In the genomic region with DNA sequence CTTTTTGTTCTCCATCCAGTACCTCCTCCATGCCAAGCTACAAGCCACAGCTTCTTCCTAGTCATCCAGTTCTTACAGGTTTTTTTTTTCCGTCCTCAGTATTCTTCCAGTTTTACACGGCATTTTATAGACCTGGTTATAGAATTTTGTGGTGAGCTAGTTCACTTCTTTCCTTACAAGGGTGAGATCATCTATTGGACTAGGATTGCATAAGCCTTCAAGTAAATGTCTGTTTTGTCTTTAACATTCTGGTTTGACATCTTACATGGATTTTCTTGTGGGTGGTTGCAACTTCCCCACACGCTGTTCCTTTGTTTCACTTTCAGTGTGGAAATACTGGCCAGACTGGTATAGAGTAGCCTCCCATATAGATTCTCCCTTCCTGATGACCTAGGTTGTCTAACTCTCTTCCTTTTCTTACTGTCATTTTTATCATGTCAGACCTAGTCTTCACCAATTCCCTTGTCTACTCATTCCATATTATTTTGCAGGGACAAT, we compare ENCODE assay signal across 20 mouse cellular contexts. TPM values are rescaled to one million over a fixed set of nuclear protein-coding genes. Genes with fewer than 3 reads are reported as not detected.
A peak's percentile ranks its signal among the peaks of the same experiment; 100 is the strongest.
DNase-seq lines count a peak whose midpoint lies in the region; TF ChIP-seq lines count a peak whose summit lies in the region.
"Had no signal": no experiment of that assay in that cellular context is flagged by ENCODE, and none has a peak within 500 bp of the region (broad histone marks: within the 10 kb centered on the region; RNA-seq: fewer than 3 reads in every experiment).

No protein-coding gene starts in this region.

- no peak overlapping the region for H3K4me3 ChIP-seq in kidney, adult 2 months (ENCODE audit: insufficient read depth, low read depth, low read length)
- no peak overlapping the region for H3K4me3 ChIP-seq in macrophage (ENCODE audit: inconsistent target)
- H3K4me3 ChIP-seq: embryonic facial prominence, embryonic 12.5 days; erythroblast, embryonic 14.5 days; forebrain, embryonic 13.5 days; gastrocnemius, adult 2 months; heart, embryonic 13.5 days; hindbrain, embryonic 13.5 days had no signal

- WGBS in kidney, adult 2 months: 85% methylated on average over 3 of the region's 3 CpGs
- WGBS in macrophage (ENCODE audit: missing documents): 17% methylated on average over 3 of the region's 3 CpGs

- no peaks in the 10 kb centered on the region for H3K36me3 ChIP-seq in kidney, adult 2 months (ENCODE audit: control insufficient read depth, insufficient read depth, low read length)
- H3K36me3 ChIP-seq in macrophage (ENCODE audit: inconsistent target): no peaks in the 10 kb centered on the region
- H3K36me3 ChIP-seq: embryonic facial prominence, embryonic 12.5 days; heart, embryonic 13.5 days; hindbrain, embryonic 13.5 days had no signal

- no peak overlapping the region for H3K27ac ChIP-seq in kidney, adult 2 months (ENCODE audit: insufficient read depth, low read depth, low read length)
- peak overlapping the region; percentile 21; the same call in 1 of the 2 replicates for H3K27ac ChIP-seq in macrophage
- H3K27ac ChIP-seq: embryonic facial prominence, embryonic 12.5 days; forebrain, embryonic 13.5 days; gastrocnemius, adult 2 months; heart, embryonic 13.5 days; hindbrain, embryonic 13.5 days had no signal

- no peaks in the 10 kb centered on the region for H3K4me1 ChIP-seq in kidney, adult 2 months (ENCODE audit: control insufficient read depth, insufficient read depth, low read length)
- H3K4me1 ChIP-seq: forebrain, embryonic 13.5 days; heart, embryonic 13.5 days had no signal

- H3K27me3 ChIP-seq in kidney, adult 2 months (replicated peaks; ENCODE audit: control insufficient read depth, insufficient read depth, low read length): no peaks in the 10 kb centered on the region
- H3K27me3 ChIP-seq: embryonic facial prominence, embryonic 12.5 days; forebrain, embryonic 13.5 days; hindbrain, embryonic 13.5 days had no signal

- no peaks in the 10 kb centered on the region for H3K79me2 ChIP-seq in macrophage (ENCODE audit: inconsistent target)

- TF ChIP-seq POLR2A in kidney, adult 2 months (IDR thresholded peaks at IDR 0.05; ENCODE audit: low read depth, low read length): no peak

- DNase-seq in kidney, adult 2 months: peak; percentile 7
- DNase-seq in kidney, postnatal 14 days: no peak
- DNase-seq in 3T3-L1 (ENCODE audit: low read depth, low spot score): peak; percentile 56
- peak; percentile 36 for DNase-seq in adipocyte (ENCODE audit: low spot score)
- DNase-seq in testis, postnatal 14 days (ENCODE audit: low spot score): no peak
- DNase-seq in thymus, postnatal 0 days (ENCODE audit: low spot score): no peak
- DNase-seq in right cerebral cortex, postnatal 10 days (ENCODE audit: low spot score in 2 of 2): no peak
- DNase-seq: adrenal gland, postnatal 36 days; cerebellum, adult 11-12 months; cerebellum, postnatal 10 days; gastrocnemius, adult 2 months; kidney, adult 11 months; lung, postnatal 14 days; right cerebral cortex, postnatal 14 days had no signal

- TF ChIP-seq CTCF in kidney, adult 2 months (conservative IDR thresholded peaks at IDR 0.05; ENCODE audit: insufficient read depth, insufficient read length, low read depth, low read length): no peak

RNA-seq across cellular contexts. Expression of a gene that starts 10.5 kb away (rescaled TPM):
- 6.2 and 9.1 TPM in 2 replicates for polyA plus RNA-seq in kidney, adult 2 months (2012; rRNA removed)
- 10 to 100 TPM in 13 of 26 experiments, 1 to 10 TPM in 12, under 1 TPM in 1; 0.92 to 41.5 (median 9.7) TPM for total RNA-seq in macrophage (2018; cell fraction: chromatin; rRNA removed)
- 10 to 100 TPM in 19 of 26 experiments, 1 to 10 TPM in 7; 4.9 to 42.8 (median 16.9) TPM for total RNA-seq in macrophage (2018; cell fraction: cytosol; rRNA removed)
- total RNA-seq in macrophage (2018; cell fraction: nucleus; rRNA removed): 10 to 100 TPM in 22 of 26 experiments, 1 to 10 TPM in 4; 7.0 to 51.5 (median 14.7) TPM
- polyA plus RNA-seq in macrophage (2018): 3.1 to 33.1 TPM (median 20.6 TPM) in 3 replicates
- 2.6 and 2.8 TPM in 2 replicates for polyA plus RNA-seq in thymus, postnatal 0 days (2015; fragmentation: Nextera tagmentation; extraction: Ambion mirVana)

Comparison
In these comparisons a context has a peak if more than half of its experiments do, and no peak if none do; other contexts are left out.
1. DNase-seq: peak in kidney, adult 2 months (single experiment), 3T3-L1 (single experiment) and adipocyte (single experiment); none in kidney, postnatal 14 days (single experiment), testis, postnatal 14 days (single experiment), thymus, postnatal 0 days (single experiment) and right cerebral cortex, postnatal 10 days (0 of 2).